Mouse (Mus musculus): ENCODE results near the gene Pank1. TPM values are rescaled to one million over a fixed set of nuclear protein-coding genes. Genes with fewer than 3 reads are reported as not detected.
A peak's percentile ranks its signal among the peaks of the same experiment; 100 is the strongest.

Pank1 gene
- polyA plus RNA-seq, 1 experiment from 2014 or later: 8.3 TPM

- no peak overlapping the region for H3K27ac ChIP-seq (replicated peaks)
- H3K27me3 ChIP-seq: no peaks in the 10 kb centered on the region
- H3K4me1 ChIP-seq (replicated peaks): no peaks in the 10 kb centered on the region
- H3K9me3 ChIP-seq (replicated peaks): no peaks in the 10 kb centered on the region
- H3K36me3 ChIP-seq (replicated peaks): no peaks in the 10 kb centered on the region
- no peak overlapping the region for H3K4me3 ChIP-seq (replicated peaks)
- no peak overlapping the region for H3K4me2 ChIP-seq
- no peak for ATAC-seq (ENCODE audit: insufficient read depth)
- no peak overlapping the region for H3K9ac ChIP-seq
- 59% methylated on average over 2 of the region's 2 CpGs for WGBS (ENCODE audit: insufficient replicate concordance)
Observed at GRCm38 (mm10) chr19:34782491-34782890, 96.8 kb downstream of the Pank1 start.

GRCm38 (mm10) chr19:34778993-34779392 lies 100.3 kb downstream of the Pank1 start:
- no peaks in the 10 kb centered on the region for H3K4me1 ChIP-seq (replicated peaks)
- 82% methylated on average over 1 of the region's 1 CpGs for WGBS (ENCODE audit: insufficient replicate concordance)
- no peak overlapping the region for H3K27ac ChIP-seq (replicated peaks)
- no peak overlapping the region for H3K4me3 ChIP-seq (replicated peaks)
- H3K4me2 ChIP-seq: no peak overlapping the region
- ATAC-seq (ENCODE audit: insufficient read depth): no peak
- no peaks in the 10 kb centered on the region for H3K9me3 ChIP-seq (replicated peaks)
- no peak overlapping the region for H3K9ac ChIP-seq
- H3K36me3 ChIP-seq (replicated peaks): no peaks in the 10 kb centered on the region
- H3K27me3 ChIP-seq: no peaks in the 10 kb centered on the region

- Histone ChIP-seq H3K9ac (no peak overlapping the region), H3K27me3 (no peaks in the 10 kb centered on the region), H3K4me3 (replicated peaks) (no peak overlapping the region), H3K9me3 (replicated peaks) (no peaks in the 10 kb centered on the region), H3K36me3 (replicated peaks) (no peaks in the 10 kb centered on the region), H3K4me2 (no peak overlapping the region), H3K27ac (replicated peaks) (no peak overlapping the region), H3K4me1 (replicated peaks) (no peaks in the 10 kb centered on the region)
- no peak for ATAC-seq (ENCODE audit: insufficient read depth)
Observed at GRCm38 (mm10) chr19:34778098-34778497, 101.2 kb downstream of the Pank1 start.

GRCm38 (mm10) chr19:34772775-34773174 lies 106.5 kb downstream of the Pank1 start:
- Histone ChIP-seq H3K36me3 (replicated peaks) (no peaks in the 10 kb centered on the region), H3K4me3 (replicated peaks) (no peak overlapping the region), H3K9me3 (replicated peaks) (no peaks in the 10 kb centered on the region), H3K4me1 (replicated peaks) (no peaks in the 10 kb centered on the region), H3K27me3 (no peaks in the 10 kb centered on the region), H3K4me2 (no peak overlapping the region), H3K9ac (no peak overlapping the region), H3K27ac (replicated peaks) (no peak overlapping the region)
- no peak for ATAC-seq (ENCODE audit: insufficient read depth)
- 18% methylated on average over 6 of the region's 6 CpGs for WGBS (ENCODE audit: insufficient replicate concordance)

- Histone ChIP-seq H3K36me3 (replicated peaks) (no peaks in the 10 kb centered on the region), H3K27me3 (no peaks in the 10 kb centered on the region), H3K4me3 (replicated peaks) (no peak overlapping the region), H3K9me3 (replicated peaks) (no peaks in the 10 kb centered on the region), H3K27ac (replicated peaks) (no peak overlapping the region), H3K9ac (no peak overlapping the region), H3K4me2 (no peak overlapping the region), H3K4me1 (replicated peaks) (no peaks in the 10 kb centered on the region)
- no peak for ATAC-seq (ENCODE audit: insufficient read depth)
- 66% methylated on average over 6 of the region's 6 CpGs for WGBS (ENCODE audit: insufficient replicate concordance)
Observed at GRCm38 (mm10) chr19:34770764-34771163, 108.5 kb downstream of the Pank1 start.

- H3K9ac ChIP-seq: no peak overlapping the region
- ATAC-seq (ENCODE audit: insufficient read depth): peak; percentile 54
- no peak overlapping the region for H3K4me3 ChIP-seq (replicated peaks)
- no peaks in the 10 kb centered on the region for H3K27me3 ChIP-seq
- H3K4me1 ChIP-seq (replicated peaks): 0 out of 2 replicates have a peak, but pooled peaks cover 4% of the 10 kb centered on the region
- WGBS (ENCODE audit: insufficient replicate concordance): 63% methylated on average over 1 of the region's 1 CpGs
- no peak overlapping the region for H3K4me2 ChIP-seq
- peak overlapping the region; percentile 43 for H3K27ac ChIP-seq (replicated peaks)
- H3K9me3 ChIP-seq (replicated peaks): no peaks in the 10 kb centered on the region
- no peaks in the 10 kb centered on the region for H3K36me3 ChIP-seq (replicated peaks)
Observed at GRCm38 (mm10) chr19:34758754-34759153, 120.5 kb downstream of the Pank1 start.

MicroRNAs within 50 kb of the gene (microRNA counts, 519-probe panel; counts per million panel counts)
- microRNA mmu-miR-107: 3,631 counts per million, percentile 74 among the panel's probes with 10 or more counts

Small RNA genes within 50 kb of the gene (microRNA-seq; reads per million reads assigned to microRNA genes)
- gene Mir107: 2,367 reads per million, percentile 85 among the genes with 10 or more reads in this experiment

Other genes with a start within 250 kb of the Pank1 start
- gene Ifit1bl2, start 238.7 kb downstream of the Pank1 start, polyA plus RNA-seq (2015; fragmentation: Nextera tagmentation; extraction: Ambion mirVana): 0.07 and 0.21 TPM in 2 replicates
- 0.99 and 1.5 TPM in 2 replicates for gene Ifit1, start 238.6 kb downstream of the Pank1 start, polyA plus RNA-seq (2015; fragmentation: Nextera tagmentation; extraction: Ambion mirVana)
- gene Slc16a12, start 132.2 kb downstream of the Pank1 start, polyA plus RNA-seq (2015; fragmentation: Nextera tagmentation; extraction: Ambion mirVana): 12.2 and 14.3 TPM in 2 replicates
- 32.6 and 32.8 TPM in 2 replicates for gene Kif20b, start 42.9 kb upstream of the Pank1 start, polyA plus RNA-seq (2015; fragmentation: Nextera tagmentation; extraction: Ambion mirVana)

All from liver, embryonic 15.5 days (tissue).